Mouse (Mus musculus) heart, embryonic 14.5 days (tissue): Measurements from ENCODE around the gene Dhx40. TPM values are rescaled to one million over a fixed set of nuclear protein-coding genes. Genes with fewer than 3 reads are reported as not detected.
A peak's percentile ranks its signal among the peaks of the same experiment; 100 is the strongest.

Experiments
- ATAC-seq: fragments of 200-750 bp; cut with Nextera tagmentation; 2 replicates; pipeline ENCODE4 v1.8.0; 2017; ENCODE audit warnings: low read depth, moderate TSS enrichment; ENCODE audit not compliant: insufficient number of reproducible peaks, insufficient read depth, low FRiP score
- H3K27ac ChIP-seq, 2 experiments: fragments of 200-500 bp in 1 of 2; fragments of 300-500 bp in 1 of 2; sonication (generic) in 1 of 2; replicated peaks in 1 of 2; 2 replicates each; pipeline ENCODE4 v1.5.1; 2012 to 2014; ENCODE audit warnings: low read depth in 2 of 2, low read length in 2 of 2, control low read depth in 1 of 2, mild to moderate bottlenecking in 1 of 2, mixed read lengths in 1 of 2; ENCODE audit not compliant: control insufficient read depth in 1 of 2, insufficient read depth in 1 of 2
- H3K27me3 ChIP-seq: fragments of 300-500 bp; sonication (generic); 2 replicates; pipeline ENCODE4 v1.6.1; 2014; ENCODE audit warnings: mild to moderate bottlenecking, low read length, control low read depth; ENCODE audit not compliant: control insufficient read depth, insufficient read depth
- H3K36me3 ChIP-seq: fragments of 300-500 bp; sonication (generic); 2 replicates; pipeline ENCODE4 v1.6.1; 2014; ENCODE audit warnings: mild to moderate bottlenecking, control low read depth, low read length, mixed read lengths; ENCODE audit not compliant: control insufficient read depth, insufficient read depth
- H3K4me1 ChIP-seq, 2 experiments: fragments of 200-500 bp in 1 of 2; fragments of 300-500 bp in 1 of 2; sonication (generic) in 1 of 2; 2 replicates each; pipeline ENCODE4 v1.6.1; 2012 to 2014; ENCODE audit warnings: low read length in 2 of 2, control low read depth in 1 of 2, mixed read lengths in 1 of 2; ENCODE audit not compliant: control insufficient read depth in 2 of 2, insufficient read depth in 2 of 2
- H3K4me2 ChIP-seq: fragments of 300-500 bp; sonication (generic); 2 replicates; pipeline ENCODE4 v1.6.1; 2014; ENCODE audit warnings: mild to moderate bottlenecking, low read length
- H3K4me3 ChIP-seq, 2 experiments: fragments of 200-500 bp in 1 of 2; fragments of 300-500 bp in 1 of 2; sonication (generic) in 1 of 2; 2 replicates each; pipeline ENCODE4 v1.5.1; 2012 to 2014; ENCODE audit warnings: low read length in 2 of 2, mild to moderate bottlenecking in 2 of 2, control low read depth in 1 of 2, low read depth in 1 of 2, moderate library complexity in 1 of 2; ENCODE audit not compliant: control insufficient read depth in 1 of 2, insufficient read depth in 1 of 2
- H3K9ac ChIP-seq: fragments of 300-500 bp; sonication (generic); 2 replicates; pipeline ENCODE4 v1.6.1; 2014; ENCODE audit warnings: mild to moderate bottlenecking, low read length
- H3K9me3 ChIP-seq: fragments of 300-500 bp; sonication (generic); 2 replicates; pipeline ENCODE4 v1.6.1; 2016; ENCODE audit warnings: low read length, control low read depth; ENCODE audit not compliant: control insufficient read depth
- WGBS: fragments of 180-500 bp; shearing (Covaris S2); extraction: QIAGEN DNeasy Blood & Tissue Kit; methylation state at CpG from one replicate; pipeline ENCODE4 v1.1.7; 2014; 5-methylcytosine and 5-hydroxymethylcytosine counted together
- polyA plus RNA-seq: library from polyadenylated mRNA; unstranded; fragments of >200 nt; fragmentation: Nextera tagmentation; extraction: Ambion mirVana; gene quantifications from 2 replicates; pipeline ENCODE4 v1.2.1, GENCODE M21; 2014

The Dhx40 gene
- polyA plus RNA-seq, 1 experiment from 2014 or later, result 17.0 TPM

GRCm38 (mm10) chr11:86734993-86735392 is 72.6 kb downstream of the Dhx40 start:
- Histone ChIP-seq H3K4me3 (no peak overlapping the region), H3K27me3 (no peaks in the 10 kb centered on the region), H3K4me2 (no peak overlapping the region), H3K4me1 (peaks cover 4 to 48% of the 10 kb centered on the region in 2 experiments; a peak in 3 of 4 replicates), H3K36me3 (peaks cover 48% of the 10 kb centered on the region), H3K27ac (peak overlapping the region in 1 of 2 experiments; percentile 59; a peak in 1 of 4 replicates), H3K9me3 (no peaks in the 10 kb centered on the region), H3K9ac (peak overlapping the region; percentile 22; the same call in 1 of the 2 replicates)
- no peak for ATAC-seq
- WGBS, result 70% methylated on average over 4 of the region's 4 CpGs

- ATAC-seq, result no peak
- H3K4me1 ChIP-seq, result peaks cover 4 to 43% of the 10 kb centered on the region in 2 experiments; a peak in 3 of 4 replicates
- H3K36me3 ChIP-seq, result peaks cover 53% of the 10 kb centered on the region
- H3K27ac ChIP-seq, result peak overlapping the region; percentile 59 to 75
- H3K27me3 ChIP-seq, result no peaks in the 10 kb centered on the region
- H3K4me2 ChIP-seq, result peak overlapping the region; percentile 1; the same call in 1 of the 2 replicates
- no peaks in the 10 kb centered on the region for H3K9me3 ChIP-seq
- 58% methylated on average over 10 of the region's 10 CpGs for WGBS
- no peak overlapping the region for H3K4me3 ChIP-seq
- peak overlapping the region; percentile 22; the same call in 1 of the 2 replicates for H3K9ac ChIP-seq
Observed at GRCm38 (mm10) chr11:86734241-86734939, 73.2 kb downstream of the Dhx40 start.

- Histone ChIP-seq H3K36me3 (peaks cover 74% of the 10 kb centered on the region), H3K27ac (peak overlapping the region; percentile 80 to 90), H3K4me1 (peaks cover 4 to 37% of the 10 kb centered on the region in 2 experiments; a peak in 3 of 4 replicates), H3K4me3 (no peak overlapping the region), H3K4me2 (peak overlapping the region; percentile 45), H3K9ac (0 out of 2 replicates have a peak overlapping the region, but pooled peaks have one; percentile 48), H3K27me3 (no peaks in the 10 kb centered on the region), H3K9me3 (no peaks in the 10 kb centered on the region)
- ATAC-seq, result peak; percentile 91
- 30% methylated on average over 2 of the region's 2 CpGs for WGBS
Observed at GRCm38 (mm10) chr11:86731443-86731842, 76.1 kb downstream of the Dhx40 start.

GRCm38 (mm10) chr11:86725607-86726006 is 81.9 kb downstream of the Dhx40 start:
- no peak overlapping the region for H3K27ac ChIP-seq
- peaks cover 0 to 2% of the 10 kb centered on the region in 2 experiments; a peak in 2 of 4 replicates for H3K4me1 ChIP-seq
- no peaks in the 10 kb centered on the region for H3K27me3 ChIP-seq
- H3K4me2 ChIP-seq, result no peak overlapping the region
- no peak overlapping the region for H3K9ac ChIP-seq
- ATAC-seq, result no peak
- H3K9me3 ChIP-seq, result no peaks in the 10 kb centered on the region
- peaks cover 87% of the 10 kb centered on the region for H3K36me3 ChIP-seq
- no peak overlapping the region for H3K4me3 ChIP-seq

- ATAC-seq, result no peak
- 74% methylated on average over 7 of the region's 7 CpGs for WGBS
- no peak overlapping the region for H3K4me3 ChIP-seq
- H3K4me1 ChIP-seq, result no peaks in the 10 kb centered on the region
- no peaks in the 10 kb centered on the region for H3K27me3 ChIP-seq
- no peak overlapping the region for H3K27ac ChIP-seq
- H3K9me3 ChIP-seq, result no peaks in the 10 kb centered on the region
- H3K36me3 ChIP-seq, result peaks cover 89% of the 10 kb centered on the region
- H3K9ac ChIP-seq, result no peak overlapping the region
- no peak overlapping the region for H3K4me2 ChIP-seq
Observed at GRCm38 (mm10) chr11:86724982-86725381, 82.6 kb downstream of the Dhx40 start.

- H3K27me3 ChIP-seq, result no peaks in the 10 kb centered on the region
- no peak overlapping the region for H3K27ac ChIP-seq
- H3K36me3 ChIP-seq, result peaks cover 90% of the 10 kb centered on the region
- no peaks in the 10 kb centered on the region for H3K4me1 ChIP-seq
- no peak overlapping the region for H3K4me2 ChIP-seq
- no peak overlapping the region for H3K9ac ChIP-seq
- H3K4me3 ChIP-seq, result no peak overlapping the region
- ATAC-seq, result no peak
- H3K9me3 ChIP-seq, result no peaks in the 10 kb centered on the region
- WGBS, result 88% methylated on average over 3 of the region's 3 CpGs
Observed at GRCm38 (mm10) chr11:86724004-86724403, 83.5 kb downstream of the Dhx40 start.

- H3K27ac ChIP-seq, result no peak overlapping the region
- no peak for ATAC-seq
- WGBS, result 87% methylated on average over 8 of the region's 8 CpGs
Observed at GRCm38 (mm10) chr11:86719390-86719789, 88.2 kb downstream of the Dhx40 start.

More at GRCm38 (mm10) chr11:86719390-86719789, 88.2 kb downstream of the Dhx40 start:
- Histone ChIP-seq H3K4me3 (no peak overlapping the region), H3K4me2 (no peak overlapping the region), H3K9me3 (no peaks in the 10 kb centered on the region), H3K9ac (no peak overlapping the region), H3K4me1 (no peaks in the 10 kb centered on the region), H3K36me3 (peaks cover 91% of the 10 kb centered on the region), H3K27me3 (no peaks in the 10 kb centered on the region)
